Mouse (Mus musculus) inflammation-experienced regulatory T-cells, adult 6 months (primary cell): ENCODE measurements around the gene Rnf121. TPM values are rescaled to one million over a fixed set of nuclear protein-coding genes. Genes with fewer than 3 reads are reported as not detected.

Source experiments
- ATAC-seq: one replicate; pipeline ENCODE4 v1.8.0; 2017
- polyA plus RNA-seq, 3 experiments: library from polyadenylated mRNA; unstranded; fragments of 100-300 nt; shearing (Covaris generic); gene quantifications; one replicate each; pipeline ENCODE4 v1.2.1; 2017

The Rnf121 gene
- polyA plus RNA-seq, 3 experiments from 2014 or later: 23.2 to 32.3 (median 28.7) TPM

DNA sequence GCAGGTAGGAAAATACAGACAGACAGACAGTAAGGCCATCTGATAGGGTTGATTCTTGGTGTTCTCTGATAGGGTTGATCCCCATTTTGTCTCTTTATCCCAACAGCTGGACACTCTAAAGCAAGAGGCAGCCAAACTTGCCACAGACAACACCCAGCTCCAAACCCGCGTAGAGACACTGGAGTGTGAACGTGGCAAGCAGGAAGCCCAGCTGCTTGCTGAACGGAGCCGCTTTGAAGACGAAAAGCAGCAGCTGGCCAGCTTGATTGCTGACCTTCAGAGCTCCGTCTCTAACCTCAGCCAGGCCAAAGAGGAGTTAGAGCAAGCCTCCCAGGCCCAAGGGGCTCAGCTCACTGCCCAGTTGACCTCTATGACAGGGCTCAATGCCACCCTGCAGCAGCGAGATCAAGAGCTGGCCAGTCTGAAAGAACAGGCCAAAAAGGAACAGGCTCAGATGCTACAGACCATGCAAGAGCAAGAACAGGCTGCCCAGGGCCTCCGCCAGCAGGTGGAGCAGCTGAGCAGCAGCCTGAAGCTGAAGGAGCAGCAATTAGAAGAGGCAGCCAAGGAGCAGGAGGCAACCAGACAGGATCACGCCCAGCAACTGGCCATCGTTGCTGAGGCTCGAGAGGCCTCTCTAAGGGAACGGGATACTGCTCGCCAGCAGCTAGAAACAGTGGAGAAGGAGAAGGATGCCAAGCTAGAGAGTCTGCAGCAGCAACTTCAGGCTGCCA, 66.9 kb downstream of the Rnf121 start:
- ATAC-seq: no peak

DNA sequence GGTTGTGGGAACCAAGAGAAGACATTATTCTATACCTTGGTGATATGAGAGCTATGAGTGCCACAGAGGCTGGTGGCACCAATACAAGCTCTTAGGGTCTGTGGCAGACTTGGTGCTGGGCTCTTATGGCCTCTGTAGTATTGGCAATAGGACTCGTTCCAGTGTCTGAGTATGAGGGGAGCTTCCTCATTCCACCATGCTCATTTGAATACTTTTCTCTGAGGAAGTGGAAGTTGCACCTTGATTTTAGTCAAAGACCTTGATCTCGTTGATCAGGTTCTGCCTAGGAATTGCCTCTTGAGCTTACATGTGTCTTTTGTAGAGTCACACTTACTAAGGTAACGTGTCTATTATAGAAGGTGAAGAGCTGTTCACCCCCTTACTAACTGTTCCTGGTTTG, 71.0 kb downstream of the Rnf121 start:
- no peak for ATAC-seq

GRCm38 (mm10) chr7:101985081-101985480, 80.2 kb downstream of the Rnf121 start:
- no peak for ATAC-seq

DNA sequence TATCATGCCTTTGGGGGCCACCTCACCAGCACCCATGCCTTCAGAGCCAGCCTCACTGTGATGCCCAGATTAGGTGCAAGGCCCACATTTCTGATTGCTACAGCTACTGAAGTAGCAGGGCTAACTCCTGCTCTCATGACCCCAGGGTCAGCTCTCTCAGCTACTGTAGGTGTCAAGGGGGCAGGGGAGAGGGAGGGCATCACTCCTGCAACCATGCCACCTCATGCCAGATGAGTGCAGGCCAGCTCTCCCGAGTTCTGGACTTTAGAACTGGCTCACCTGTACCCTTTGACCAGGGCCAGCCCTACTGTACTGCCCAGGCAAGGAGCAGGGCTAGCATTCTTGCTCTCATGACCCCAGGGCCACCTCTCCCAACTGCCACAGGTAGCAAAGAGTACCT, 82.5 kb downstream of the Rnf121 start:
- no peak for ATAC-seq

DNA sequence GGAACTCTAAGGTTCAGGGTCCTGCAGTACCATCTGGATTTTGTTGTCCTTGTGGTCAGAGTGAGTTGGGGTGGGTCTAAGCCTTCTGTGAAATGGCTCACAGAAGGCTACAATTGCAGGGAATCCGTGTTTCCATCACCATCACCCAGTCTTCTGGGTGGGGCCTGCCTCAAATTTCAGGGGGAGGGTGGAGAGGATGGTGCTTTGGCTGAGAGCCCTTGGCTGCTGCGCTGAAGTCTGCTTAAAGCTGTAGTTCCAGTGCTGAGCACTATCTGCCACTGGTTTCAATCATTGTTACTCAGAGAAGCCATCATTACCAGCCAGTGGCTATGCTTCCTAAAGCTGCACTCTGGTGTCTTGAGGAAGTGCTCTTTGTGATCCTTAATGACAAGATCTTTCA, 90.8 kb downstream of the Rnf121 start:
- no peak for ATAC-seq

GRCm38 (mm10) chr7:101973730-101974129, 91.5 kb downstream of the Rnf121 start:
- ATAC-seq: no peak

DNA sequence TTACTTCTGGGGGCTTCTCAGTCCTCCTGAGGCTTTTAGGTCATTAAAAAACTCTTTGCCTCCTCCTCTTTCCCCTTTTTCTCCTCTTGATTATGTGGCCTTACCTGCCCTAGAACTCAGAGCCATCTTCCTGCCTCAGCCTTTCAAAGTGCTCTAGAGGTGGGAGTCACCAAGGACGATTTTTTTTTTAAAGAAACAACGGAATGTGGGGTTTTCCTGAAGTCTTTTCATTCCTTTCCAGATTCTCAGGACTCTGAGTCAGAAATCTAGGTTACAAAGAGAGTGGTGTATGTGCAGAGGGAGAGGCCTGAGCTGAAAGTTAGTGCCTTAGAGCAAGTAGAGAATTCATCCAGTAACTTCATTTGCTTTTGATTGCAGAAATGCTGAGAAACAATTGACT, 93.5 kb downstream of the Rnf121 start:
- no peak for ATAC-seq

- peak; percentile 62 for ATAC-seq
Measured at GRCm38 (mm10) chr7:101970821-101971461, 94.3 kb downstream of the Rnf121 start.

DNA sequence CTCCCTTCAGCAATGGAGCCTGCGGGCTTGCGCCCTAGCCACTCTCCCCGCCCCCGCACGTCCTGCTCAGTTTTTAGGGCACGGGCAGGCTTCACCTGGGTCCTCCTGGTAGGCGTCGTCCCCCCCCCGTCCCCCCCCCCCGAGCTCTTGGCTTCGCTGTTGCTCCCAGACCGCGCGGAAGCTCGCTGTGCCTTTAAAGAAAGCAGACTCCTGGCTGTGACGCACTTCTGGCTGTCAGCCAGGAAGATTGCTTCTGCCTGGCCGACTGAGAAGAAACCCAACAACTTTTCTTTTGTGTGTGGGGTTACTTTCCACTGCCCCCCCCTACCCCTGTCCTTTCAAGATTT, 94.9 kb downstream of the Rnf121 start:
- ATAC-seq: peak; percentile 60

DNA sequence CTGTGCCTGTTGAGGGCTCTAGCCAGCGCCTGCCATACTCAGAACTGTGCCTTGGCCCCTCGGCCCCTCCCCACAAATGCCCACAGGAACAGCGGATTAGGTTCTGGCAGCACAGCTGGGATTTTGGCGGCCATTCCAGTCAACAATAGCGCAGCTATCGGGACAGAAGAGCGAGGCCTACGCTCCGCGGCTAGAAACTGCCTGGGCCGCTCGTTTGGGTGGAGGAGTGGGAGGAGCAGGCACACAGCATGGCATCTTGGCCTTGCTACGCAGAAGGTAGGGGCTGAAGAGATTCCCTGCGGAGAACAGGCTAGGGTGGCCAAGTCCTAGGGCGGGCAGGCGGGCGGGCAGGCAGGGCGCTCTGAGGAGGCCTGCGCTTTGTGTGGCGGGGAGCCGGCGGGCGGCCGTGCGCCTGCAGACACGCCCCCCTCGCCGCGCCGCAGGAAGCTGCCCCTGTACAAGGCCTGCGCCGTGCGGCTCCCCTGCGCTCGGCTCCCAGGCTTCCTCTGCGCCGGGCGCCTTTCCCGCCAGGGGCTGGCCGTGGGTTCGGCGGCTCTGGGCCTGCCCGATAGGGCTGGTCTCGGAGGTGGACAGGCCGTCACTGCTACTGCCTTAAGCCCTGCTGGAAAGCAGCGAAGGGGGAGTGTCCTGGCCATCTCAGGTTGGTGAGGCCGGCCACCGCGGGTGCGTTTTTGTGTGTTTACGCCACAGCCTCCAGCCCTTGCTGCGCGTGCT, 95.4 kb downstream of the Rnf121 start:
- peak; percentile 64 for ATAC-seq

Other genes starting within 250 kb of the Rnf121 start
- gene Phox2a, start 247.2 kb downstream of the Rnf121 start, polyA plus RNA-seq: not detected
- gene Inppl1, start 227.2 kb downstream of the Rnf121 start, polyA plus RNA-seq: 1 to 10 TPM; 2.2 to 5.1 (median 4.0) TPM
- gene Folr2, start 208.3 kb downstream of the Rnf121 start, polyA plus RNA-seq: not detected
- gene Anapc15, start 201.8 kb downstream of the Rnf121 start, polyA plus RNA-seq: 10 to 100 TPM; 43.6 to 59.7 (median 52.5) TPM
- not detected for gene Folr1, start 194.7 kb downstream of the Rnf121 start, polyA plus RNA-seq
- 100 to 1,000 TPM in 2 of 3 experiments, 10 to 100 TPM in 1; 96.6 to 125 (median 118) TPM for gene Lamtor1, start 159.6 kb downstream of the Rnf121 start, polyA plus RNA-seq
- gene Tomt, start 159.1 kb downstream of the Rnf121 start, polyA plus RNA-seq: under 1 TPM in 2 of 3 experiments, not detected in 1; 0.26 to 0.83 TPM
- gene Lrrc51, start 131.6 kb downstream of the Rnf121 start, polyA plus RNA-seq: 1 to 10 TPM; 1.4 to 6.2 (median 4.0) TPM
- gene Numa1, start 131.4 kb downstream of the Rnf121 start, polyA plus RNA-seq: 10 to 100 TPM; 66.2 to 75.4 (median 71.3) TPM
- gene Il18bp, start 46.8 kb downstream of the Rnf121 start, polyA plus RNA-seq: 1 to 10 TPM; 5.8 to 7.4 (median 5.9) TPM
- 10 to 100 TPM; 17.6 to 31.1 (median 20.3) TPM for gene Xndc1, start within 50 bp of the Rnf121 start, polyA plus RNA-seq
- gene Xntrpc, start 244 bp upstream of the Rnf121 start, polyA plus RNA-seq: under 1 TPM; 0.24 to 0.93 (median 0.51) TPM
- gene Trpc2, start 17.6 kb upstream of the Rnf121 start, polyA plus RNA-seq: under 1 TPM in 1 of 3 experiments, not detected in 2; 0.15 TPM
- gene Art1, start 36.3 kb upstream of the Rnf121 start, polyA plus RNA-seq: not detected
- gene Art5, start 44.0 kb upstream of the Rnf121 start, polyA plus RNA-seq: under 1 TPM in 1 of 3 experiments, not detected in 2; 0.51 TPM
- not detected for gene Chrna10, start 51.4 kb upstream of the Rnf121 start, polyA plus RNA-seq
- 10 to 100 TPM; 34.1 to 42.1 (median 39.1) TPM for gene Nup98, start 144.7 kb upstream of the Rnf121 start, polyA plus RNA-seq
- 10 to 100 TPM; 46.4 to 51.1 (median 47.1) TPM for gene Pgap2, start 144.7 kb upstream of the Rnf121 start, polyA plus RNA-seq
- 100 to 1,000 TPM; 135 to 199 (median 174) TPM for gene Rhog, start 190.6 kb upstream of the Rnf121 start, polyA plus RNA-seq
- gene Stim1, start 202.3 kb upstream of the Rnf121 start, polyA plus RNA-seq: 10 to 100 TPM; 46.3 to 50.9 (median 48.2) TPM